Mouse (Mus musculus) gastrocnemius, postnatal 14 days (tissue): ENCODE measurements around the gene Fxyd4. TPM values are rescaled to one million over a fixed set of nuclear protein-coding genes. Genes with fewer than 3 reads are reported as not detected.
A peak's percentile ranks its signal among the peaks of the same experiment; 100 is the strongest.

Source experiments
- DNase-seq: peaks from one replicate; pipeline ENCODE4 v3.0.0; 2021; ENCODE audit warnings: mixed read lengths
- intact Hi-C: fragments of 180-260 bp; cut with DNase I; formaldehyde crosslinking; loops from one replicate; pipeline ENCODE4 v1.15.1; 2025; ENCODE audit warnings: low total_unique reads
- total RNA-seq, 2 experiments: library from RNA; stranded (reverse); gene quantifications; 2 replicates each; pipeline ENCODE4 v1.2.3; 2021

The Fxyd4 gene
- total RNA-seq, 2 experiments from 2014 or later: not detected

GRCm38 (mm10) chr6:117920659-117921640, 16.5 kb downstream of the Fxyd4 start:
- intact Hi-C loops: no loop called here
- DNase-seq: no peak

DNA sequence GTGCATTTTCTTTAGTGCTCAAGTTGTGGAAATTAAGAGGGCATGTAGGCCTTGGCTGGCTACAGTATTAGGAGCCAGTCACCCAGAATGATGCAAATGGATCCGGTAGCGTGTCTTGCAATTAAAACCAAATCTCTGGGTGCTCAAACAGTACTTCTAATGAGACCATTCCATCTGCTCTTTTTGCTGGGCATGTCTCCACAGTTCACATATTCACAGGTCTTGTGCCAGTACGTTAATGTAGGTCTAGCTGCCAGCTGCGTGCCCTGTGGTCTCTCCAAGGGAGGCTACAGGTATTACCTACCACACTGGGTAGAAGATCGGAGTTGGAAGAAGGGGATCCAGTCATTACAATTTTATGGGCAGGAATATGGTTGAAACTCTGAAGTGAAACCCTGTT, 19.4 kb downstream of the Fxyd4 start:
- DNase-seq: no peak
- intact Hi-C loops: no loop called here

DNA sequence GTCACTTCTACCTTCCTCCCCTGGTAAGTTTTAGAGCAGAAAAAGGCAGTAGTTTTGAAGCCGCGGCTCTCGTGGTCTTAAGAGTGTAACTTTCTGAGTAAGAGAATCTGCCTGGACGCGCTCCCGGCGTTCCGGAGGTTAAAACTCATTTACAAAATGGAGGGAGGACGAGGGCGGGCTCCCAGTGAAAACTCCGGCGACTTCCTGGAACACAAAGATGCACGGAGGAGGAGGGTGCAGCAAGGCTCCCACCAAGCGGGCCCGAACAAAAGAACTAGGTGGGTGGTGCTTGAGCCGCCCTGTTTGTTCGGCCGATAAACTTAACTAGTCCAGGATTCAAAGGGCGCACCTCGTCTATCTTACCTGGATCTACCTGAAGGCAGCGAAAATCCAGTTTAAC, 19.9 kb downstream of the Fxyd4 start:
- intact Hi-C loops: no loop called here

GRCm38 (mm10) chr6:117916737-117917426, 20.6 kb downstream of the Fxyd4 start:
- peak; percentile 78 for DNase-seq
- intact Hi-C loops: no loop called here

More for the DNA sequence above, 19.9 kb downstream of the Fxyd4 start:
- peak; percentile 69 for DNase-seq

DNA sequence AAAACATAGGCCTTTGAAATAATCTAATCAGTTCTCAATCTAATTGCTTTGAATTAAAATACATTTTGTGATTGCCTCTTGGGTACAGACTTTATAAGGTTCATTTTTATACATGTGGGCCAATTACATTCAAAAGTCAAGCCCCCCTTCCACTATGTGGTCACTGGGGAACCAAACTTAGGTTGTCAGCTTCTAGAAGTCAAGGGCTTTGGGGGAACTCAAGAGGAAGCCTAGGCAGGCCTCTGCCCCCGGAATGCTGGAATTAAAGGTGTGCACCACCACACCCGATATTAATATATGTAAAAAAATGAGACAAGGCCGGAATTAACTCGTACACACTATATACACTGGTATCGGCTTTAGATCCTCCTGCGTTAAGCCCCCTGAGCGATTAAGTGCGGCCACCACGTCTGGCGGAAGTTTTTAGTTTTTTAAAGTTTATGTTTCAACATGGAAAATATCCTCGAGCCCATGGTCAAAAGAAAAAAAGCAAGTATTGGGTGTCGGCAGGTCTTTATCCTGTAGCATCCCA, 21.2 kb downstream of the Fxyd4 start:
- DNase-seq: no peak
- intact Hi-C loops: no loop called here

DNA sequence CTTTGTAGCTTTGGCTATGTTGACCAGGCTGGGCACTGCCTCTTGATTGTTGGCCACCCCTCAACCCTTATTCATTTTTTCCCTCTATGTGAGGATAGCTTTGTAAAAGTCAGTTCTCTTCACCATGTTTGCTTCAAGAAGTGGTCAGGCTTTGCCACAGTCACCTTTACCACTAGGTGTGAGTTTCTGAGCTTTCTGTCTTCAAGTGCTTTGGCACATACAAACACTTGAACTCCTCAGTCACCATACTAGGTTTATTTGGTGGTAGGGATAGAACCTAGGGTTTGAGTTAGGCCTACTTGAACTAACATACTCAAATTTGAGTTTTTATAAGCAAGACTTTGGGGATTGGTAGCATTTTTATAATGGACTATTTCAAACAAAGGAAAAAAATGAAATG, 23.0 kb downstream of the Fxyd4 start:
- intact Hi-C loops: no loop called here
- DNase-seq: no peak

GRCm38 (mm10) chr6:117910120-117910661, 27.3 kb downstream of the Fxyd4 start:
- no peak for DNase-seq
- intact Hi-C loops: no loop called here

DNA sequence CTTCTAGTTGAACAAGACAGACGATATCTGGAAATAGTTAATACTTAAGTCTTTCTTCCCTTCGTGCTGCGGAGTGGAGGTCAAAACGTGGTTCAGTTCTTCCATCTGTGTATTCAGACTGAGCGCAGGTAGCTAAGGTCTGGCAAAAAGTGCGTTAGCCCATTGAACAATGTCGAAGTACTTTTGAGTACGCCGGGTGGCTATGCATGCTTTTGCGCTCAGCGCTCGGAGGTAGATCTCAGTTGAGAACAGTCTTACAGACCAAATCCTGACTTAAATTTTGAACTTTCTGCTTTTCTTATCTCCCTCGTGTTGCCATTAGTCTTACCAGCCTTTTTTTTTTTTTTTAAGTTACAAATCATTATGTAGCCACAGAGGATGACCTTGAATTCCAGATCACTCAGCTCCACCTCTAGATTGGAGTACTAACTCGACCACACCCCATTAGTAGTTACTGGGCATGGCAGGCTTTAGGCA, 29.0 kb downstream of the Fxyd4 start:
- intact Hi-C loops: no loop called here
- DNase-seq: no peak

DNA sequence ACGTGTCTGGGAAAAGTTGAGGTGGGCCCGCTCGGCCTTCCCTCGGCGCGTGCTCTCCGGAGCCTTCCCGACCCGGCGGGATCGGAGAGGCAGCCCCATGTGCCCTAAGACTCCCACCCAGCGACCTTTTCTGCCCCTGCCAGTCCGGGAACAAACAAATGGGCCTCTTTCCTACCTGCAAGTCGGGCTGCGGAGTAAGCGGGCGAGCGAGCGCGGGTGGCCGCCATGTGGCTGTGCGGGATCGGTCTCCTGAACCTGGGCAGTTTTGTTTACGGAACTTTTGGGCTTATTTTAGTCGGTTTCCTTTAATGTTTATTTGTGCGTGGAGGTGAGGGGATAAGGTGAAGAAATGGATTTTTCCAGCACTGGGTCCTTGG, 29.5 kb downstream of the Fxyd4 start:
- intact Hi-C loops: no loop called here
- DNase-seq: no peak

DNA sequence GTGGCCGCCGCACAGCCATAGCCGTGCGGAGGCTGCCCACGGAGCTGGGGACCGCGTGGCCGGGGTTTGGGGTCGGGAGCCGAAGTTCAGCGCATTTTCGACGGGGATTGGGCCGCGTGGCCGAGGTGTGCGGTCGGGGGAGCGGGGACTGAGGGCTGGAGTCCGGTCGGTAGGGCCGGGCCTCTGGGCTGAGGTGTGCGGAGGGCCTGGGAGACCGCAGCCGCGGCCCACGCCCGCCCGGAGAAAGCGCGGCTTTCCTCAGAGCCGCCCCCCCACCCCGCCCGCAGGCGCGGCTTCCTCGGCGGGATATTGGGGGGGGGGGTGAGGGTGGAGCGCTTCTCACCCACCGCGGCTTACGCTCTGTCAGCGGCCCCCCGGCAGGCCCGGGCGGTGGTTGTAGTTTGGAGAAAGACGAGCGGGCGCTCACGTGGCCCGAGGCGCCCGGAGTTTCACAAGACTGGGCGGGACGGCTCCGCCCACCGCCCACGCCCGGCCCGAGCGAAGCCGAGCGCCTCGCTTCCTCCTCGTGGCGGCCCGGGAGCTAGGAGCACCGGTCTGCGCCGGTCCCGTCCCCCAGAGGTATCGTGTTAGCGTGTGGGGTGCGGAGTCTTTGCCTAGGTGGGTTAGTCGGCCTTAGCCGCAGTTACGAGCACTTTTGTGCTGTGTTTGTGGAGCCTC, 30.1 kb downstream of the Fxyd4 start:
- intact Hi-C loops: no loop called here

GRCm38 (mm10) chr6:117906590-117907271, 30.8 kb downstream of the Fxyd4 start:
- intact Hi-C loops: no loop called here
- peak; percentile 97 for DNase-seq

More for the DNA sequence above, 30.1 kb downstream of the Fxyd4 start:
- peak; percentile 90 for DNase-seq

DNA sequence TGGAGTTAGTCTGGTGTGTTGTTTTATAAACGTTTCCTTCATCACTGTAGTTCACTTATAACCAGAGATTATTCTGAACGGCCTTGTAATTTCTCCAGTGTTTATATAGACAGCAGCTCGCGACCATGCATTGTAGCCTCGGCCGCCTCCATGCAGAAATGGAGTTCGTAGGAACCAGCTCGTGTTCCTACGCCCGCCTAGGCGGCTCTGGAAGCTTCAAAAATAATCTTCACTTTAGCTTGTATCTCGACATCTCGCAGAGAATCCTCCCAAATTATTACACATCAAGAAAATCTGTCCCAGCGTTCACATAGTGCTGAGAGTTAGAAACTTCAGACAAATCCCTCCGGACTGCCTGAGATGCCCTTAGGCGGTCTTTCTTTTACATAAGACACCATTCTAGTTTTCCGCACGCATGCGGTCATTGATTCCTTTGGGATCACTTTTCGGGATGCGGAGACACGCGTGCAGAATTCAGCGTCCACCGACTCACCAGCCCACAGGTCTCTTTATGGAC, 31.4 kb downstream of the Fxyd4 start:
- no peak for DNase-seq
- intact Hi-C loops: no loop called here

- intact Hi-C loops: no loop called here
- DNase-seq: no peak
Measured at GRCm38 (mm10) chr6:117905260-117905930, 32.1 kb downstream of the Fxyd4 start.

- intact Hi-C loops: no loop called here
- DNase-seq: no peak
Measured at GRCm38 (mm10) chr6:117903836-117904235, 33.7 kb downstream of the Fxyd4 start.

- intact Hi-C loops: no loop called here
- DNase-seq: no peak
Measured at GRCm38 (mm10) chr6:117902556-117902955, 34.9 kb downstream of the Fxyd4 start.

- intact Hi-C loops: no loop called here
- no peak for DNase-seq
Measured at GRCm38 (mm10) chr6:117901510-117902402, 35.7 kb downstream of the Fxyd4 start.
